Mouse (Mus musculus): ENCODE data around the gene Limch1.

Limch1 gene

DNA sequence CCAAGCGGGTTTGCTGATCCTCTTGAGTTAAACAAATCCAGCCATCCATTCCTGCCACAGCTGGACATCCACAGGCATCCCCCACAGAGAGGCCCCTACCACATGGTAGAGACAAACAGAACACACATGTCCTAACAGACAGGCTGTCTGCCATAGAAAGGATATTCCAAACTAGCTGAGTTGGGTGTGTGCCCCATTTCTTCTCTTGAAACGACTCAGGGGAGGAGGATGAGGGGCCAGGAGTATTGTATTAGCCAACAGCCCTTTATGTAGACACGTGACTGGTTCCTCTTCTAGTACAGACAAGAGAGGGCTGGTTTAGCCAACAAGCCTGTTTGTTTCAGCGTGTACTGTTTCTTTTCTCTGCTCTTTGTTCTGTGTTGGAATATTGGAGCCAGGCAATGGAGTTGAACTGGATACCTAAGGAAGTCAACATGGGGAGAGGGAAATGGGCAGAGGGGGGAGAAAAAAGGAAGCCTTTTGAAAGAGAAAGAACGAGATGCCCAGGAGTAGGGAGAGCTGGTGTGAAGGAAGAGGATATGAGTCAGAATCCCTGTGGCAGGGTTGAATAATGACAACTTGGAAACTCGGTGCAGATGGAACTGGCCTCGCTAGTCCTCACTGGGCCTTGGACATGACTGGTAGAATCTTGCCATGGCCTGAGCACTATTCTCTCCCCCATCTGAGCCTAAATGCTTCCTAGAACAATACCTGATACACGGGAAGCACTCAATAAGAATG is 196.3 kb downstream of the Limch1 start:
- no peak for DNase-seq

DNA sequence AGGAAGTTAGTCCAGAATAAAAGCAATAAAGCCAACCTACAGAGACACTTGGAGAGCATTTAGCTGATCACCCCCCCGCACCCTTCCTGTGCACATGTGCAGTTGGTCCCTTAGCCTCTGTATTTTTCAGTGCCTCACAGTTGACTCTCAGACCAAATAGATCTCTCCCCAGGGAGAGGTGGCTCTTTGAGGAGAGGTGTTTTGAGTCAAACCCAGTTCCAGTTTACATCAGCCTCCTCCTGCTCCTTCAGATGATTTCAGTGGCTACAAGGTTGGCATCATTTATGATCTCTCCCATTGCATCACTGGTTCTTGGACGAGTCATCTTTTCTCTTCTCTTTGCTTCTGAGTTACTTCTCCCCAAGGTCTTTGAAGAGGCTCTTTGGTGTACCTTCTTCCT is 197.3 kb downstream of the Limch1 start:
- no peak for DNase-seq

DNA sequence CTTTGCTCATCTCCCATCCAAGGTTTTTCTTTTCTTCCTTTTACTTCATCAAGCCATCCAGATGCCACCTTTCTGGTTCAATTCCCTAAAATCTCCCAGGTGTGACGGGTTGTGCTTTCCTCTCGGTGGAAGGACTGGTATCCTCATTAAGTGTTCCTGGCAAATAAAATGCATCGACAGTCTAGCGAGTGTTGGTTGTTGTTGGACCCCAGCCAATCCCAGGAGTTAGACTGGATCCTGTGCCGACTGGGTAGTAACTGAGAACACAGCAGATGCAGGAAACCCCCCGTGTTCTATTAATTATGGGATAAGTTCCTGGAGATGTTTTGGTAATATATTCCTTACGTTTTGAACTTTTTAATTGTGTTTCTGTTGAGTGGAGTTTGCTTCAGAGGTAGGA is 197.9 kb downstream of the Limch1 start:
- no peak for DNase-seq

DNA sequence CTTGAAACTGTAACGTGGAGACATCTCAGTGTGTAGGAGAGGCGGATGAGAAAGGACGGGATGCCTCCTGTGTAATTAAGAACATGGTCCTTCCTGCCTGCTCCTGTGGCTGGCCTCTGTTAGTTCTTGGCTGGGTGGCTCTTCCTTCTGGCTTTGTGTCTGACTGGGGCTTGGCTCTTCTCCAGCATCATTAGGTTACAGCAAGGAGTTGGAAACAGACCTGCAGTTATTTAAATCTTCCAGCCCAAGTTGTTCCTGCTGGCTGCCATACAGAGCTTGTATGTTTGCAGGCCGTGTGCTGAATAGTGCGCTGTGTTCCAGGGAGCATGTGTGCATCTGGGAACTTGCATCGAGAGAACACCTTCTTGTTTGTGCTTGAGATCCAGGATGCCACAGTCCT is 202.3 kb downstream of the Limch1 start:
- peak; percentile 31 for DNase-seq

DNA sequence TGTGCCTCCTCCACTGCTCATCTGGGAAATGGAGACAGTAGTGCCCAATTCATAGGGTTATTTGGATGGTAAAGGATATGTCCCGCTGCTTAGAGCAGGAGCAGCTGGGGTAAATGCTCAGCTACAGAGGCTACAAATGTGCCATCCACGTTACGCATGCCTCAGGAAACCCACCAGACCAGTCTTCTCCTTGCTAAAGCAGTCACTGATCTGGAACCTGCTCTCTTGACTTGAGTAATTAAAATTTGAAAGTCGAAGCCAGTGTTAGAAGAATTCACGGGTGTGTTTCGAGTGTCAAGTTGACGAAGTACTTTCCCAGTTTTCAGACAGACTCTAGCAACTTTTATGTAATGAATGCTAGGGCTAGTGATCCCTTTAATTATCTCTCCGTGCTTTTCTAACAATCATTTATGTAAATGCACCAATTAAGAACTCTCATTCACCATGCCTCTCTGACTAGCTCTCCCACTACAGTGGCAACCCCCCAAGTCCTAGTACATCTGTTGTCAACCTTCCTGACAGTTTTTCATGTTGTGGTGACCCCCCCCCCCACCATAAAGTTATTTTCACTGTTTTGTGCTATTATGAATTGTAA is 203.6 kb downstream of the Limch1 start:
- DNase-seq = no peak

DNA sequence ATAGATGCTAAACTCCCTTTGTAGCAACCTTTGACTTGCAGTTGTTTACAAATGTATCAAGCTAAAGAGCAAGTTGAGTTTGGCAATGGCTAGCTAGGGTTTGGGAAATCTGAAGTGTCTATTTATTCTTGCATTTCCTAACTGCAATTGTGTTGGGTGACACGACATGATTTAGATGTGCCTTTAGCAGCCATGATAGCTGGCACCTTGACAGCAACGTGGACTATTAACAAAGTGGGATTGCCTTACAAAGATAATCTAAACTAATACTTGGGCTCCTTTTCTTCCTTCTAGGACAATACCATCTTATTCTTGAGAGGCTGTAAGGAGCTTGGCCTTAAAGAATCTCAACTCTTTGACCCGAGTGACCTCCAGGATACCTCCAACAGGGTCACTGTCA is 207.7 kb downstream of the Limch1 start:
- no peak for DNase-seq

DNA sequence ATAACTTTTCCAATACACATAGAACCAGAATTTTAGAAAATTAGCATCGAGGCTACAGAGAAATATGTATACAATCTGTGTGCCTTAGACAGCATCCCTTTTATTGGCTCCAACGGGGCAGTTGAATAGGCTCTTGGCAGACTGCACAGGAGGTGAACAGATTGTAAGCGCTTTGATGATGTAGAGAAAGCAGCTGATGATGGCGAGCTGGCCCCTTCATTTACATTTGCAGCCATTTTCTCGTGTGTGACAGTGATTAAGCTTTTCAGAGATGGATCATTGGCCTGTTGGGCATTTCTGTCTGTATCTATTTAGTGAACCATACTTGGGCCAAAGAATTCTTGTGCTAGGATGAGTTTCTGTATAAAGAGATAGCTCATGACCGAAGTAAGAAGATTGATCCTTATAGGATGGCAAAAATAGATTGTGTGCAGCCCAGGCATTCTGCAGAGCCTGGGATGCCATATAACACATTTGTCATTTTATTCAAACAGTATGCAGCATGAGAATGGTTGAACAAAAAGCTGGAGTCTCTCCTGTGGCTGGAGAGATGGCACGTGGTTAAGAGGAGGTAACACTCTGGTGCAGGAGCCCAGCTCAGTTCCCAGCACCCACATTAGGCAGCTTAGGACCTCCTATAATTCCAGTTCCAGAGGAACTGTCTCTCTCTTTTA is 208.5 kb downstream of the Limch1 start:
- peak; percentile 83 for DNase-seq

DNA sequence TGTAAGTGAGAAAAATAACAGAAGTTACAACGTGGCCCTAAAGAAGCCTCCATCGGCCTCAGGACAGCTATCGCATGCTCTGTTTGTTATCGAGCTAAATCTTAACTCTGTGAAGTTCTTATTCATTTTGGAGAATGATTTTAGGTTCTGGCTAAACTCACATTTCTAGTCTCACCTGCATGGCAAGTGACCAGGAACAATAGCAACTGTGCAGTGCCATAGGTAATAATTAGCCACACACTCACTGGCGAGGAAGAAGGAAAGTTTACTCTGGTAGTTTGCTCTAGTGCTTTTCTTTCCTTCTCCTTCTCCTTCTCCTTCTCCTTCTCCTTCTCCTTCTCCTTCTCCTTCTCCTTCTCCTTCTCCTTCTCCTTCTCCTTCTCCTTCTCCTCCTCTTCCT is 209.6 kb downstream of the Limch1 start:
- DNase-seq = no peak

DNA sequence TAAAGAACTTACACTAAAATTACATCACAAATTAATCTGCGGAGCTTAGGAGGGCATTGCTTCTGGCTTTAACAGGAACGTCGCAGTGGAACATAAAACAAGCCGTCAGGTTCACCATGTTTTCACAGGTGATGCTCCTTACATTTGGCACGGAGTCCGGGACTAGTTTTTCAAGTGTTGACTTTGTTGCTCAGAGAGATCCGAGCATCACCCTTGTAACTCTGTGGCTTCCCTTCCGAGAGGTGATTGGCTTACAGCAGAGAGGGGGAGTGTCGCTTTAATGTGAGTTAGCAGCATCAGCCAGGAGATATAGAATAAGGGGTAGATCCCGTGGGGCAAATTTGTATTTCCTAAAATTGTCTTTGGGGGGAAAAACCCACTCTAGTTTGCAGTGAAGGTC is 212.0 kb downstream of the Limch1 start:
- DNase-seq = no peak

DNA sequence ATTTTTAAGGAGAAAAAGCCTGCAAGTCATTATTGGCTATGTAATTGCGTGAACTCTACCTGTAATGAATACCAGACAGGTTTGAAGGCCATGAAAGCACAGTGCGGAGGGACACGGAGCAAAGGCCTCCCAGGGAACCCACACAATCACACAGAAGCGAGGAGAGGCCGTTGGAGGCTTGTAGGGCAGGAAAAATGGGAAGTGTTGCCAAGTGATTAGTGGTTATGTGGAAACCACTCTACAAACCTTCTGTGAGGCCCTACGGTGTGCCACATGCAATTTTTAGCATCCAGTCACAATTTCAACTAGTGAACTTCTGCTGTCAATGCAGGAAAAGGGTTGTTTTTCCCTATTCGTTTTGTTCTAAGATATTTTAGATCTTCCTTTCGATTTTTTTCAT is 212.5 kb downstream of the Limch1 start:
- no peak for DNase-seq

DNA sequence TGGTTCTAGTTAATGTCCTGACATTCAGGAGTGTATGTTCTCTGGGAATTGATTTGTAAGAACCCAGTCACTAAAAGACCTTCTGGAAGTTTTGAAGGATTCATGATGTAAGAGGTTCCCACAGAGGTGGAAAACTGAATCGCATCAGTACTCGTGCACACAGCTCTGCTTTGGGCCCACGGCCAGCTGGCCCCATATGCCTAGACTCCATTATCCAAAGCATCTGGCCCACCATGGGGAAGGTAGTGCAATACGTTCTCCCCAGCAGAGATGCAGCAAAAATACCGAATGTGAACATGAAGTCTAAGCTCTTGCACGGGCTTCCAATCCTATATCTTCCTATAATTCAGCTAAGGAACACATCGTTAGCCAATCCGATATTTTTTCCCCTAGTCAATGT is 214.3 kb downstream of the Limch1 start:
- DNase-seq = no peak

DNA sequence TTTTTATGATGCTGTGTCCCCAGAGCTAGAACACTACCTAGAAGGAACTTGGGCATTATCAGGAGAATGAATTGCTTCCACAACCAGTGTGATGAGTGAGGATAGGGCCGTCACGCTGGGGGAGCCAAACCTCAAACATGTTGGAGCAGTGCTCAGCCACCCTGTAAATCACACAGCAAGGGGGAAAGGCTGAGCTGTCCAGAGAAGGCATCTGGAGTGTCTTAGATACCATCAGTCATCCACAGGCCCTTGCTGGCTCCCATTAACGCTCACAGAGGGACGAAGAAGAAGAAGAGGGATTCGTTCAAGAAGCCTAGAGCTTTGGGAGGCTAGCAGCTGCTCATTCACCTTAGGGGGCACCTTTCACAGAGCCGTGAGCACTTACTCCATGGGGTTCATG is 219.8 kb downstream of the Limch1 start:
- DNase-seq = no peak

DNA sequence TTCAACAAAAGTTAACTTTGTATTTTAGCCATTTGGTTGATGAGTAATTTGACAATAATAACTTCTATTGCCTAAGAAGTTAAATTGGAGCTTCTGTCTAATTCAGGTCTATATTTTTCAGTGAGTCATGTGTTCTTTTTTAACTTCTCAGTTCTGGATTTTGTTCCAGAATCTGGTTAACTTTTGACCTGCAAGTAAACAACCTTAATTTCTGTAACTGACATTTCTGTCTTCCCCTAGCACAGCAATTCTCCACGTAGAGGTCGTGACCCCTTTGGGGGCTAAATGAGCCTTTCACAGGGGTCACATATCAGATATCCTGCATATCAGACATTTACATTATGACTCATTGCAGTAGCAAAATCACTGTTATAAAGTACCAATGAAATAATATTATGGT is 221.5 kb downstream of the Limch1 start:
- no peak for DNase-seq

DNA sequence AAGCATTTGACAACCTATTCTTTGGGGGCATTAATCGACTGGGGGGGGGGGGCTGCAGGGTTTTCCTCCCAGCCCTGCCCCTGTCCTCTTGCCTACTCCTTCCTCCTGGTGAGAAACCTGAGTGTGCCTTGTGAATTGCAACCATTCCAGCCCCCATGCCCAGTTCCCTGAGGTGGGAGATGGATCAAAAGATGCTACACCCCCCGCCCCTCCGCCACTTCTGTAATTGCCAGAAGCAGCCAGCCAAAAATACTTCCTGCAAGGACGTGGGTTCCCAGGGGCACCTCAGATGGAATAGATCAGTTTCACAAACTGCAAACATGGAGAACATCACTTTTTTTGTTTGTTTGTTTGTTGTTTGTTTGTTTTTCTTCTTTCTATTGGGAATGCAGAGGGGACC is 222.0 kb downstream of the Limch1 start:
- no peak for DNase-seq

DNA sequence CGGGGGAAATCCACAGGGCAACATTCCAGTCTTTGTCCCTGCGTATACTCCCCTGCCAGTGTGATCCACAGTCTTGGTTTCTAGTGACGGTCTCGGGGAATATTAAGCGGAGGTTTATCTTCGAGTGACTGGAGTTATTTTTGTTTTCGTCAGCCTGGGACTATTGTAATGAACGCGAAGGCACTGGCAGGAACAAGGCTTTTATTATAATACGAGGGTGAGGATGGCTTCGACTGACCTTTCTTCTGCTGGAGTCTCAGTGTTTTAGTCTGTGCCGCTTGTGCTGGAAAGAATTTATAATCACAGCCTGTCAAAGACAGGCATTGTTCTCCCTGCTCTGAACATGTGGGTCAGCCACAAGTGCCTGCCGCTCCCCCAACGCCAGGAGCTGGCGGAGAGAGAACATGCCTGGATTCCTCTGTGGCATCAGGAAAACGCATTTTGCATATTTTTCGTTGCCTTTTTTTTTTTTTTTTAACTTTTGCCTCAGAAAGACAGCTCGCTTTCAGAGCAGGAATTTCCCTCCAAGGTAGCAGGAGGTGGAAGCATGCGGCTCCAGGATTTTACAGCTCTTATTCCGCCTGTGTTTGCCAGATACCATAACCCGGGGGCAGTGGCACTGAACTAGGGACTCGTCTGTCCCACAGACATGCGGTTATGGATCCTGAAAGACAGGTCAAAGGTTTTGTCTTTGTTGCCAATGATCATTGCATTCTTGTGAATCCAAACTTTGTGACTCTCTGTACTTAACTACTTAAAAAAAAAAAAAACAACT is 222.6 kb downstream of the Limch1 start:
- peak; percentile 75 for DNase-seq

DNA sequence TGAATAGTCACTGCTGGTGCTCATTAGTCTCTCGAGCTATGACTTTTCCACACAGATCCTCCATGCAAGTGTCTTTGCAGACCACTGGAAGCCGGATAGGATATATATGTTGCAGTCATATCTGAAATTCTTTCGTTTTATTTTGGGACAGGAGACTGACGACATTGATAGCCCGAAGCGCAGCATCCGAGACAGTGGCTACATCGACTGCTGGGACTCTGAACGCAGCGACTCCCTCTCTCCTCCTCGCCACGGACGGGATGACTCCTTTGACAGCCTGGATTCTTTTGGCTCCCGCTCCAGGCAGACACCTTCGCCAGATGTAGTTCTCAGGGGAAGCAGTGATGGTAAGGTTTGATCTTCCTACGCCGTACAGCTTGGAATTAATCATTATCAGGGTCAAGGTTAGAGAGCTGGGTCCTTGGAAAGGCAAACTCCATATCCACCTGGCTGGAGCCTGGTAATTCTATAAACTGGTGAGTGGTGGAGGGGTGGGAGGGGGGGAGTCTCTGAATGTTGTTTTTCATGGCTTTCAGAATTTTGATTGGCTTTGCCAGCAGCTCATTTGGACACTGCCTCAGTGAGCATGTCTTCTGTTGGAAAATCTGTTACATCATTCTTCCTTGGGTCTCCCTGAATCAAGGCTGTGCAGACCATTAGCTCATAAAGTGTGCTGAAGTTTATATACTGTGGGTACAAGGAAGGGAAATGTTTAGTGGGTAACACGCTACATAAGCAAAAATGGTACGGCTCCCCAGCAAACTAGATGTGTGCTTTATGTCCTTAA is 223.5 kb downstream of the Limch1 start:
- no peak for DNase-seq

DNA sequence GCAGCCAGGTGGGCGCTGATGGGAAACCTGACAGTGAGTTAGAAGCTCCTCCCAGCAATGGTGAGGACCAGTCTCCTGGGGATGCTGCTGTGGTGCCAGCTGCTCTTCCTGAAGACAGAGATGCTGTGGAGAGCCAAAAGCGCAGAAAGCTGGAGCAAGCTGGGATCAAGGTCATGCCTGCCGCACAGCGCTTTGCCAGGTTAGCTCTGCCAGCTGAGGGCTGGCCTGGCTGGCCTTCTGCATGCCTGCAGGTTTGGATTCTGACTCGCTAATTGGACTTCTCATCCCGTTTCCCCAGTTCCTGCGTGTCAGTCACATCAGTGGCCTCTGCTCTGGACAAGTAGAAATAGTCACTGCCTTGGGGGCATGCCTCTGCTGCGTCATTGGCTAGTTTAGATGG is 230.0 kb downstream of the Limch1 start:
- DNase-seq = no peak

DNA sequence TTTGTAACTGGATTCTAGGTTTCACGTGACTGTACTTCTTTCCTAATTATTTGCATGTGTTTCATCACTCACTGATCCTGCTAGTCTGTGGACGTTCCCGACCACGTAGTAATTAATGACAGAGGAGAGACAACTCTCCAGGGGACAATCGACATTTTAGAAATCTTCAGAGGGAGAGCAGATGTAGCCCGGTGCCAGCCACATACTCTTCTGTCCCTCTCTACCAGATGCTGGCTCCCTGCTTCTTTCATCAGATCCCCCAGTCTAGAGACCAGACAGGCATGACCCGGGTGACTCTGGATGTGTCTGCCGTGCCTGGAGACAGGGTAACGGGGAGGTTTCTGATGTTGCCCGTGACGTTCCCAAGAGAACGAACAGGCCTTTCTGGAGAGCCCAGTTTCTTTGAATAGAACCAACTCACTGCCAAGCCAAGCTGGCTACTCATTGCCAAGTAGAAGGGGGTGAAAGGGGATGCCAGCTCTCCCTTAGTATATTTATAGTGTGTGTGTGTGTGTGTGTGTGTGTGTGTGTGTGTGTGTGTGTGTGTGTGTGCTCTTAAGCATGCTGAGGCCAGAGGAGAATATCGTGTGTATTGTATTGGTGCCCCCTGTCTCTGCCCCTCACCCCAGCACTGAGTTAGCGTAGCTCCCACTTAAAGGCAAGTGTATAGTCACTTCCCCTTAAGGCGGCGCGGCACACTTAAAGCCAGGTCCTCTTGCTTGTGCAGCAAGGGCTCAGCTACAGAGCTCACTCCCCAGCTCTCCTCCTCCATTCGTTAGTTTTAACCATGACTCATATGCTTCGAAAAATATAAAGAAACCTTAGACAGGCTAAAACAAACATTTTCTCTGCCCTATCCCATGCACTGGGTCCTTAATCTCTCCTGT is 233.9 kb downstream of the Limch1 start:
- no peak for DNase-seq

DNA sequence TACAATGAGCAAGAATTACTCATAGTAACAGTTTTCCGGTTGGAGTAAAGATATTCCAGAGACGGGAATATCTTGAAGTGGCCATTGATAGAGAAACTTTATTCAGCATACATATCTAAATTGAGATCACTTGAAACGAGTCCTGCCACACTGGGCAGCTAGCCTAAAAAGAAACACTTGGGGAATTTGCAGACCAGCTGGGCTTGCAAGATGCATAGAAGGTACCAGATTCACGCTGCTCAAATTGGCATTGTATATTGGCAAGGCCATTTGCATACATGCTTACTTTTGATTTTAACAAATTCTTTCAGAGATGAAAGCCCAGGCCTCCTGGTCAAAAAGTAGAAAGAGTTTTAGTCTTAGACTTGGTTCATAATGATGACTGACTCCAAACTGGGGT is 235.2 kb downstream of the Limch1 start:
- DNase-seq = peak; percentile 56

DNA sequence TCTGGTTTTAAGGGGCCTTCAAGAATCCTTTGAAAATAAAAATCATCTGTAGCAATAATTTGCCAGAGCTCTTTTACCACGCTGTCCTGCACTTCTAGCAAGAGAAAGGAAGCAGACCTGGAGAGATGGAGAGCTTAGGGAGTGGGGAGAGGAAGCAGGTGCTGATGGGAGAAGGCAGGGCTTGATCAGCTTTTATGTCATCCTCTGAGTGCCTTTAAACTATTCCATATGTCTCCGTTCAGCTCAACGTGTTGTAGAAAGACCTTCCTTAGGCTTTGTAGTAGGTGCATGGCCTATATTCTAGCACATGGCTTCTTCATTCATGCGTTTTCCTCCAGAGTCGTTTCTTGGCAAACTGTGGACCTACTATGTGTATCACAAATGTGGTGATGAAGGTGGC is 237.5 kb downstream of the Limch1 start:
- no peak for DNase-seq

DNA sequence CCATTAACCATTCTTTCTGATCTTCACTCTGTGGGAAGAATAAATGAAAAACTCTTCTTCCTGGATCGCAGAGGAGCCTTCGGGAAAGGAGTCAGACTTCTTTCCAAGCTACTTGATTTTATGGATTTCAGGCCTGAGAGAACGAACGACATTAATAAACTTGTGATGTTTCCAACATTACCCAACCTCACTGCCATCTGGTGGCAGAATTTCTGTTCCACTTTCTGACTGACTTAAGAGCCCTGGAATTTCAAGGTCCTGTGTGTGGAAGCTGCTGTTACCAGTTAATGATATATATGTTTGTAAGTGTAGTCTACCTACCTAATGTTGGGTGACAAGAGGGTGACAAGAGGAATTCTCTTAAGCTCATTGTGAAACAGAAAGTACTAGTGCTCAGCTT is 243.3 kb downstream of the Limch1 start:
- DNase-seq = no peak

DNA sequence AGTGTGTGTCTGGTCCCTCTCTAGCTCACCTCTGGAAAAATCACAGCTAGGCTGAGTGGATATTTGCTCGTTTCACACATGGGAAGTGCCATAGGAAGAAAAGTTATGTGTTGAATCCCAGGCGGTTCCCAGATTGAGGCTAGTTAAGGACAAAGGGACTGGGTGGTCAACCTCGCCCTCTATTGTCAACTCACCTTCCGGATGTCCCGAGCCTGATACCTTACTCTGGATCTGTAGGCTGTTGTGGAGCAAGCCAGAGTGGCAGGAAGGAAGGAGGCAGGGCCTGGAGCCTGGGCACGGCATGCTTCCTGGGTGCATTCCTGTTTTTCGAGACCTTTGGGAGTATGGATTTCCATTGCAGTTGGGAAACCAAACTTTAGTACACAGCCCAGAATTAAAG is 243.9 kb downstream of the Limch1 start:
- no peak for DNase-seq
